Mouse (Mus musculus) forebrain, embryonic 16.5 days (tissue): ENCODE data around the gene P4ha1. TPM values are rescaled to one million over a fixed set of nuclear protein-coding genes. Genes with fewer than 3 reads are reported as not detected.
A peak's percentile ranks its signal among the peaks of the same experiment; 100 is the strongest.
"Not testable (repeated sequence)": the region's sequence is repeated elsewhere in the genome, so short reads cannot be mapped to it uniquely, and the experiment has no call there.

Experiments used
- ATAC-seq: fragments of 200-750 bp; cut with Nextera tagmentation; 2 replicates; pipeline ENCODE4 v1.8.0; 2017; ENCODE audit warnings: mild to moderate bottlenecking, moderate library complexity
- H3K27ac ChIP-seq: fragments of 300-500 bp; sonication (generic); 2 replicates; pipeline ENCODE4 v1.5.1; 2014; ENCODE audit warnings: low read length, control low read depth
- H3K27me3 ChIP-seq: fragments of 300-500 bp; sonication (generic); replicated peaks from 2 replicates; pipeline ENCODE4 v1.6.1; 2014; ENCODE audit warnings: low read length; ENCODE audit not compliant: control insufficient read depth, insufficient read depth
- H3K36me3 ChIP-seq: fragments of 300-500 bp; sonication (generic); 2 replicates; pipeline ENCODE4 v1.6.1; 2014; ENCODE audit not compliant: control insufficient read depth, insufficient read depth
- H3K4me1 ChIP-seq: fragments of 300-500 bp; sonication (generic); replicated peaks from 2 replicates; pipeline ENCODE4 v1.6.1; 2014; ENCODE audit warnings: low read length; ENCODE audit not compliant: control insufficient read depth, insufficient read depth
- H3K4me2 ChIP-seq: fragments of 300-500 bp; sonication (generic); 2 replicates; pipeline ENCODE4 v1.6.1; 2014; ENCODE audit warnings: mild to moderate bottlenecking, low read length, control low read depth
- H3K4me3 ChIP-seq: fragments of 300-500 bp; sonication (generic); replicated peaks from 2 replicates; pipeline ENCODE4 v1.5.1; 2014; ENCODE audit warnings: mild to moderate bottlenecking, low read length, control low read depth
- H3K9ac ChIP-seq: fragments of 300-500 bp; sonication (generic); replicated peaks from 2 replicates; pipeline ENCODE4 v1.6.1; 2014; ENCODE audit warnings: low read depth, low read length, control low read depth
- H3K9me3 ChIP-seq: fragments of 300-500 bp; sonication (generic); 2 replicates; pipeline ENCODE4 v1.6.1; 2016; ENCODE audit warnings: low read length; ENCODE audit not compliant: control insufficient read depth
- WGBS: fragments of 180-500 bp; shearing (Covaris S2); extraction: QIAGEN DNeasy Blood & Tissue Kit; methylation state at CpG from one replicate; pipeline ENCODE4 v1.1.7; 2014; 5-methylcytosine and 5-hydroxymethylcytosine counted together
- polyA plus RNA-seq: library from polyadenylated mRNA; unstranded; fragments of >200 nt; fragmentation: Nextera tagmentation; extraction: Ambion mirVana; gene quantifications from 2 replicates; pipeline ENCODE4 v1.2.1, GENCODE M21; 2015

Gene P4ha1
- polyA plus RNA-seq, 1 experiment from 2014 or later: 32.8 TPM

- peaks cover 3% of the 10 kb centered on the region for H3K9me3 ChIP-seq
- peaks cover 2% of the 10 kb centered on the region; the same call in 1 of the 2 replicates for H3K36me3 ChIP-seq
- H3K4me3 ChIP-seq: no peak overlapping the region
- no peaks in the 10 kb centered on the region for H3K4me1 ChIP-seq
- H3K27ac ChIP-seq: no peak overlapping the region
- no peaks in the 10 kb centered on the region for H3K27me3 ChIP-seq
- no peak overlapping the region for H3K4me2 ChIP-seq
- no peak overlapping the region for H3K9ac ChIP-seq
- WGBS: 91% methylated on average over 10 of the region's 10 CpGs
- no peak for ATAC-seq
Measured at GRCm38 (mm10) chr10:59377906-59378305, 54.8 kb downstream of the P4ha1 start.

DNA sequence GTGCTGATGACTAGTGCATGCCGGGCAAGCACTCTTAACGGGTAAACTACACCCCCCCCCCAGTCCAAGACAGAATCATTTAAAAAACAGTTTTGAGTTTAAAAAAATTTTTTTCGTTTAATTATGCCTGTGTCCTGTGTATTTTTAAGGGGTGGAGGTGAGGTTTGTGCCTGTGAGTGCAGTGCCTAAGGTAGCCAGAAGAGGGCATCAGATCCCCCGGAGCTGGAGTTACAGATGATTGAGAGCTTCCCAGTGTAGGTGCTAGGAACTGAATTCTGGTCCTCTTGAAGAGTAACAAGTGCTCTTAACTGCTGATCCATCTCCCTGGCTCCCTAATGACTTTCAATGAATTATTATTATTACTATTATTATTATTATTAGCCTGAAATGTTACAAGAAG is 55.6 kb downstream of the P4ha1 start:
- Histone ChIP-seq H3K9ac (no peak overlapping the region), H3K27me3 (no peaks in the 10 kb centered on the region), H3K4me3 (no peak overlapping the region), H3K9me3 (peaks cover 3% of the 10 kb centered on the region), H3K36me3 (peaks cover under 1% of the 10 kb centered on the region; the same call in 1 of the 2 replicates), H3K4me2 (no peak overlapping the region), H3K4me1 (no peaks in the 10 kb centered on the region), H3K27ac (no peak overlapping the region)
- 94% methylated on average over 4 of the region's 4 CpGs for WGBS
- no peak for ATAC-seq

- Histone ChIP-seq H3K4me2 (no peak overlapping the region), H3K4me1 (no peaks in the 10 kb centered on the region), H3K9me3 (peaks cover 3% of the 10 kb centered on the region), H3K27me3 (no peaks in the 10 kb centered on the region), H3K27ac (no peak overlapping the region), H3K9ac (no peak overlapping the region), H3K36me3 (no peaks in the 10 kb centered on the region), H3K4me3 (no peak overlapping the region)
- WGBS: 61% methylated on average over 3 of the region's 3 CpGs
- ATAC-seq: no peak
Measured at GRCm38 (mm10) chr10:59379927-59380326, 56.8 kb downstream of the P4ha1 start.

- WGBS: 75% methylated on average over 2 of the region's 2 CpGs
- H3K27me3 ChIP-seq: no peaks in the 10 kb centered on the region
- ATAC-seq: no peak
- no peak overlapping the region for H3K4me2 ChIP-seq
- H3K9ac ChIP-seq: no peak overlapping the region
- no peak overlapping the region for H3K4me3 ChIP-seq
- H3K9me3 ChIP-seq: peaks cover 3% of the 10 kb centered on the region
- no peaks in the 10 kb centered on the region for H3K36me3 ChIP-seq
- no peaks in the 10 kb centered on the region for H3K4me1 ChIP-seq
- no peak overlapping the region for H3K27ac ChIP-seq
Measured at GRCm38 (mm10) chr10:59380411-59380821, 57.3 kb downstream of the P4ha1 start.

- H3K9ac ChIP-seq, H3K36me3 ChIP-seq, H3K27me3 ChIP-seq, H3K4me1 ChIP-seq, H3K4me3 ChIP-seq, H3K27ac ChIP-seq, ATAC-seq, H3K9me3 ChIP-seq, H3K4me2 ChIP-seq: not testable (repeated sequence)
- 86% methylated on average over 5 of the region's 10 CpGs for WGBS
Measured at GRCm38 (mm10) chr10:59381563-59381962, 58.5 kb downstream of the P4ha1 start.

- H3K4me3 ChIP-seq: no peak overlapping the region
- WGBS: 56% methylated on average over 7 of the region's 8 CpGs
- H3K4me2 ChIP-seq: no peak overlapping the region
- ATAC-seq: peak; percentile 96
- no peak overlapping the region for H3K27ac ChIP-seq
- peaks cover 4% of the 10 kb centered on the region; the same call in 1 of the 2 replicates for H3K9me3 ChIP-seq
- H3K4me1 ChIP-seq: no peaks in the 10 kb centered on the region
- H3K36me3 ChIP-seq: no peaks in the 10 kb centered on the region
- no peaks in the 10 kb centered on the region for H3K27me3 ChIP-seq
- no peak overlapping the region for H3K9ac ChIP-seq
Measured at GRCm38 (mm10) chr10:59386951-59387350, 63.9 kb downstream of the P4ha1 start.

DNA sequence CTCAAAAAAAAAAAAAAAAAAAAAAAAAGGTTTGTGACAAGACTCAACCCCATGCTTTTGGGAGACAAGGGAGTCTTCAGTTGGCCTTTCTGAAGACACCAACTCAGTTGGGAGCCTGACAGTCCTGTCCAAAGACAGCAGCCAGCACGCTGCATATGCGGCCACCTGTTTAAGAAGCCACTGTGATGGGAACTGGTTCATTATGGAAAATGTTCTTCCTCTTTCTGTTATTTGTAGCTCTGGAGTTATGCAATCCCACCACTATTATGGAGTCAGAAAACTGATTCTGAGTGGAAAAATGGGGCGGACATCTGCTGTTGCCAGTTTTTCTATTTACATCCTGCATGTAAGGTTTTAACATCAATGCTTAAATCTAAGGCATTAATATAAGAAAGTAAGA is 66.6 kb downstream of the P4ha1 start:
- WGBS: 96% methylated on average over 3 of the region's 3 CpGs
- Histone ChIP-seq H3K4me3 (no peak overlapping the region), H3K9me3 (peaks cover 4% of the 10 kb centered on the region; the same call in 1 of the 2 replicates)

DNA sequence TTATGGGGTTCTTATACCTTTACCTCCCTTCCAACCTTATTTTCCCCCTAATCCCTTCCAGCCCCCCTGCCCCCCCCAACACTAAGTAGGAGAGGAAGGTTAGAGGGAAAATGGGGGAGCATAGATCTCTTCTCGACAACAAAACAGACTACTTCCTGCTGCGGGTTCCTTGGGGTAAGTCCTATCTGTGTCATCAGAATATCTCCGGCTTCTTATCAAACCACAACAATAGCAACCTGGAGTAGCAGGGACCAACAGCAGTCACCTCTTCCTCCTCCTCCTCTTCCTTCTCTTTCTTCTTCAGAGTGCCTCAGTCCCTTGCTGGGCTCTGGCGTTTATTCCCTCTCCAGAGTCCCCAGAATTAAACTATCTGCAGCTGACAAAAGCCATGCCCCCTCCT is 68.8 kb downstream of the P4ha1 start:
- Histone ChIP-seq H3K4me3 (no peak overlapping the region), H3K9ac (no peak overlapping the region), H3K36me3 (no peaks in the 10 kb centered on the region), H3K9me3 (peaks cover 4% of the 10 kb centered on the region; the same call in 1 of the 2 replicates), H3K27me3 (no peaks in the 10 kb centered on the region), H3K4me1 (no peaks in the 10 kb centered on the region), H3K27ac (no peak overlapping the region), H3K4me2 (no peak overlapping the region)
- 78% methylated on average over 4 of the region's 4 CpGs for WGBS
- ATAC-seq: no peak

More for the DNA sequence above, 66.6 kb downstream of the P4ha1 start:
- no peak for ATAC-seq
- no peak overlapping the region for H3K27ac ChIP-seq
- no peaks in the 10 kb centered on the region for H3K27me3 ChIP-seq
- no peak overlapping the region for H3K9ac ChIP-seq
- H3K4me2 ChIP-seq: no peak overlapping the region
- no peaks in the 10 kb centered on the region for H3K36me3 ChIP-seq
- H3K4me1 ChIP-seq: no peaks in the 10 kb centered on the region

GRCm38 (mm10) chr10:59395461-59395860 is 72.4 kb downstream of the P4ha1 start, which contains the start of gene Gm10273:
TSS of gene Gm10273 (plus strand) at chr10:59395632.
- H3K9ac ChIP-seq, ATAC-seq, H3K4me1 ChIP-seq, H3K9me3 ChIP-seq, H3K27me3 ChIP-seq, H3K36me3 ChIP-seq, H3K27ac ChIP-seq, H3K4me3 ChIP-seq, H3K4me2 ChIP-seq: not testable (repeated sequence)
- 95% methylated on average over 10 of the region's 25 CpGs for WGBS
